Mouse (Mus musculus): ENCODE data around the gene Ppfibp1. TPM values are rescaled to one million over a fixed set of nuclear protein-coding genes. Genes with fewer than 3 reads are reported as not detected.
"Not testable (repeated sequence)": the region's sequence is repeated elsewhere in the genome, so short reads cannot be mapped to it uniquely, and the experiment has no call there.

The Ppfibp1 gene
- total and polyA plus RNA-seq, 2 experiments from 2014 or later, result 39.5 to 43.0 TPM

DNA sequence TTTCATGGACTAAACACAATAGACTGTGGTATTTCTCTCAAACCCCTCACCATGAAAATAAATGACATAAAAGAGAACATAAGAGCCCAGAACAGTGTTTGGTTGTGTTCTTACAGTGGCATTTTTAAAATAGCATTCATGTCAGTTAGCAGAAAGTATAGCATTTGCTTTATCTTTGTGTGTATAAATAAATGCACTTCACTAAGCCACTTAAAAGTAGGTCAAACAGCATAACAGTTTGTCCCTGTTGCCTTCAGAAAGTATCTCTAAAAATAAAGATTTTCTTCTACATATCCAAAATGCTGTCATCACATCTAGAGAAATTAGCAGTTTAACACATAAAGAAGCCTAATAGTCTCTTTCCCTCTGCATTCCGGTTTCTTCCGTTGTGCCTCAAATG is 30.9 kb upstream of the Ppfibp1 start:
- peak; percentile 81 for DNase-seq (ENCODE audit: low spot score)
- H3K9ac ChIP-seq (replicated peaks; ENCODE audit: low read depth, low read length), result no peak overlapping the region
- no peak overlapping the region for H3K4me3 ChIP-seq (ENCODE audit: low read depth, low read length)
- 57% methylated on average over 2 of the region's 2 CpGs for WGBS
- peaks cover 30% of the 10 kb centered on the region for H3K4me1 ChIP-seq (ENCODE audit: control insufficient read depth, insufficient read depth)
- TF ChIP-seq CTCF (IDR thresholded peaks at IDR 0.05; ENCODE audit: low read depth), result no peak
- no peaks in the 10 kb centered on the region for H3K27me3 ChIP-seq (ENCODE audit: control insufficient read depth, insufficient read depth, low read length)
- ATAC-seq (ENCODE audit: insufficient read depth, low read depth), result peak; percentile 57; the same call in 1 of the 2 replicates
- no peaks in the 10 kb centered on the region for H3K36me3 ChIP-seq (replicated peaks; ENCODE audit: control insufficient read depth, insufficient read depth, low read length)
- H3K4me2 ChIP-seq (ENCODE audit: low read depth, low read length), result no peak overlapping the region
- H3K9me3 ChIP-seq (replicated peaks; ENCODE audit: control insufficient read depth, low read length), result no peaks in the 10 kb centered on the region
- H3K27ac ChIP-seq (ENCODE audit: low read depth), result peak overlapping the region; percentile 70

DNA sequence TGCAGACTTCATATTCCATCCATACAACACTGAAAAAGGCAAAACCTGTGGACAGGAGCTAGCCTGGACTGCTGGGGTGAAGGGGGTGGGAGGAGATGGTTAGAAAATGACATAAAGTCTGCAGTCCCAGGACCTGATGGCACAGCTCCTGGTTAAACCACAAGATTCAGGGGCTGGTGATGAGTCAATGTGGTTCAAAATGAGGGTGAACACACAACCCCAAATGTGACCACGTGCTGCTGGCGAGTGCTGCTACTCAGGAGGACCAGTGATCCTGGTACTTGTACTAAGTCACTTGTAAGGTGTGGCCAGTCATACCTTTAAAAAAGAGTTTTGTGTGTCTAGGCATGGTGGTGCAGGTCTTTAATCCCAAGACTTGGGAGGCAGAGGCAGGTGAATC is 25.1 kb upstream of the Ppfibp1 start:
- Histone ChIP-seq H3K9ac (replicated peaks; ENCODE audit: low read depth, low read length) (no peak overlapping the region), H3K4me1 (ENCODE audit: control insufficient read depth, insufficient read depth) (peaks cover 6% of the 10 kb centered on the region), H3K4me3 (ENCODE audit: low read depth, low read length) (no peak overlapping the region), H3K9me3 (replicated peaks; ENCODE audit: control insufficient read depth, low read length) (no peaks in the 10 kb centered on the region), H3K27me3 (ENCODE audit: control insufficient read depth, insufficient read depth, low read length) (no peaks in the 10 kb centered on the region), H3K4me2 (ENCODE audit: low read depth, low read length) (no peak overlapping the region), H3K36me3 (replicated peaks; ENCODE audit: control insufficient read depth, insufficient read depth, low read length) (no peaks in the 10 kb centered on the region), H3K27ac (ENCODE audit: low read depth) (no peak overlapping the region)
- DNase-seq (ENCODE audit: low spot score), result no peak
- ATAC-seq (ENCODE audit: insufficient read depth, low read depth), result no peak
- TF ChIP-seq EP300 (IDR thresholded peaks at IDR 0.05; ENCODE audit: low read depth) (no peak), CTCF (IDR thresholded peaks at IDR 0.05; ENCODE audit: low read depth) (no peak)
- WGBS, result 79% methylated on average over 2 of the region's 2 CpGs

- 73% methylated on average over 5 of the region's 5 CpGs for WGBS
These were observed 23.9 kb upstream of the Ppfibp1 start for GRCm38 (mm10) chr6:146864370-146864769.

DNA sequence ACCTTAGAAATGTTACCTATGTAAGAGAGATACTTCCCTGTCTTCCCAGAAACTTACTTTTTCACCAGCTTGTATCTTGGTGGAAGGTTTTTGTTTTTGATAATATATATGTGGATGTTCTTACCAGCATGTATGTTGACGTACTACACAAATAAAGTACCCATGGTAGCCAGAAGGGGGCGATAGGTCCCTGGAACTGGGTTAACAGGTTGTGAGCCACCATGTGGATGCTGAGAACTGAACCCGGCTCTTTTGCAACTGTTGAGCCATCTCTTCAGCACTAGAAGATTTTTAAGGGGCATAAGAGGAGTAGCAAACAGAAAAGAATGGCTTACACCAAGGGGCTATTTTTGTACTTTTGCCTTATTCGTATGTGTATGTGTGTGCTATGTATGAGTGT is 22.6 kb upstream of the Ppfibp1 start:
- no peak for ATAC-seq (ENCODE audit: insufficient read depth, low read depth)
- 84% methylated on average over 4 of the region's 4 CpGs for WGBS

More at GRCm38 (mm10) chr6:146864370-146864769, 23.9 kb upstream of the Ppfibp1 start:
- not testable (repeated sequence) for H3K9ac ChIP-seq (replicated peaks; ENCODE audit: low read depth, low read length); H3K4me1 ChIP-seq (ENCODE audit: control insufficient read depth, insufficient read depth); DNase-seq (ENCODE audit: low spot score); H3K4me3 ChIP-seq (ENCODE audit: low read depth, low read length); H3K9me3 ChIP-seq (replicated peaks; ENCODE audit: control insufficient read depth, low read length); H3K27me3 ChIP-seq (ENCODE audit: control insufficient read depth, insufficient read depth, low read length); H3K4me2 ChIP-seq (ENCODE audit: low read depth, low read length); H3K27ac ChIP-seq (ENCODE audit: low read depth); ATAC-seq (ENCODE audit: insufficient read depth, low read depth); H3K36me3 ChIP-seq (replicated peaks; ENCODE audit: control insufficient read depth, insufficient read depth, low read length)

GRCm38 (mm10) chr6:146871975-146872374 is 16.3 kb upstream of the Ppfibp1 start:
- WGBS, result 89% methylated on average over 4 of the region's 4 CpGs
- no peak for DNase-seq (ENCODE audit: low spot score)
- no peak overlapping the region for H3K4me3 ChIP-seq (ENCODE audit: low read depth, low read length)
- peaks cover under 1% of the 10 kb centered on the region; the same call in 1 of the 2 replicates for H3K9me3 ChIP-seq (replicated peaks; ENCODE audit: control insufficient read depth, low read length)
- 0 out of 2 replicates have a peak, but pooled peaks cover 6% of the 10 kb centered on the region for H3K4me1 ChIP-seq (ENCODE audit: control insufficient read depth, insufficient read depth)
- TF ChIP-seq EP300 (IDR thresholded peaks at IDR 0.05; ENCODE audit: low read depth) (no peak), CTCF (IDR thresholded peaks at IDR 0.05; ENCODE audit: low read depth) (no peak)
- no peak for ATAC-seq (ENCODE audit: insufficient read depth, low read depth)
- H3K4me2 ChIP-seq (ENCODE audit: low read depth, low read length), result no peak overlapping the region
- no peak overlapping the region for H3K27ac ChIP-seq (ENCODE audit: low read depth)
- H3K36me3 ChIP-seq (replicated peaks; ENCODE audit: control insufficient read depth, insufficient read depth, low read length), result no peaks in the 10 kb centered on the region
- H3K27me3 ChIP-seq (ENCODE audit: control insufficient read depth, insufficient read depth, low read length), result no peaks in the 10 kb centered on the region
- no peak overlapping the region for H3K9ac ChIP-seq (replicated peaks; ENCODE audit: low read depth, low read length)

More for the DNA sequence above, 22.6 kb upstream of the Ppfibp1 start:
- DNase-seq (ENCODE audit: low spot score), result no peak
- Histone ChIP-seq H3K9ac (replicated peaks; ENCODE audit: low read depth, low read length) (no peak overlapping the region), H3K4me2 (ENCODE audit: low read depth, low read length) (no peak overlapping the region), H3K4me3 (ENCODE audit: low read depth, low read length) (no peak overlapping the region), H3K27me3 (ENCODE audit: control insufficient read depth, insufficient read depth, low read length) (no peaks in the 10 kb centered on the region), H3K9me3 (replicated peaks; ENCODE audit: control insufficient read depth, low read length) (no peaks in the 10 kb centered on the region), H3K4me1 (ENCODE audit: control insufficient read depth, insufficient read depth) (no peaks in the 10 kb centered on the region), H3K36me3 (replicated peaks; ENCODE audit: control insufficient read depth, insufficient read depth, low read length) (no peaks in the 10 kb centered on the region), H3K27ac (ENCODE audit: low read depth) (no peak overlapping the region)
- TF ChIP-seq CTCF (IDR thresholded peaks at IDR 0.05; ENCODE audit: low read depth) (no peak), EP300 (IDR thresholded peaks at IDR 0.05; ENCODE audit: low read depth) (no peak)

GRCm38 (mm10) chr6:146874415-146874814 is 13.9 kb upstream of the Ppfibp1 start:
- Histone ChIP-seq H3K4me1 (ENCODE audit: control insufficient read depth, insufficient read depth) (0 out of 2 replicates have a peak, but pooled peaks cover 6% of the 10 kb centered on the region), H3K36me3 (replicated peaks; ENCODE audit: control insufficient read depth, insufficient read depth, low read length) (no peaks in the 10 kb centered on the region), H3K27me3 (ENCODE audit: control insufficient read depth, insufficient read depth, low read length) (no peaks in the 10 kb centered on the region), H3K9me3 (replicated peaks; ENCODE audit: control insufficient read depth, low read length) (peaks cover 5% of the 10 kb centered on the region; the same call in 1 of the 2 replicates), H3K27ac (ENCODE audit: low read depth) (no peak overlapping the region), H3K9ac (replicated peaks; ENCODE audit: low read depth, low read length) (no peak overlapping the region), H3K4me2 (ENCODE audit: low read depth, low read length) (no peak overlapping the region), H3K4me3 (ENCODE audit: low read depth, low read length) (no peak overlapping the region)
- no peak for DNase-seq (ENCODE audit: low spot score)
- no peak for ATAC-seq (ENCODE audit: insufficient read depth, low read depth)
- TF ChIP-seq CTCF (IDR thresholded peaks at IDR 0.05; ENCODE audit: low read depth), result no peak
- TF ChIP-seq EP300 (IDR thresholded peaks at IDR 0.05; ENCODE audit: low read depth), result no peak
- WGBS, result 55% methylated on average over 6 of the region's 6 CpGs

Data from heart, postnatal 0 days (tissue).